Mouse (Mus musculus): Measurements from ENCODE around the gene Mllt3.

Gene Mllt3

GRCm38 (mm10) chr4:87881583-87881982 is 151.6 kb downstream of the Mllt3 start:
- no peak for DNase-seq (ENCODE audit: extremely low spot score)

- no peak for DNase-seq (ENCODE audit: extremely low spot score)
Measured at GRCm38 (mm10) chr4:87880297-87880696, 152.9 kb downstream of the Mllt3 start.

GRCm38 (mm10) chr4:87878701-87879100 is 154.5 kb downstream of the Mllt3 start:
- DNase-seq (ENCODE audit: extremely low spot score) = no peak

GRCm38 (mm10) chr4:87870563-87870962 is 162.6 kb downstream of the Mllt3 start:
- DNase-seq (ENCODE audit: extremely low spot score) = peak; percentile 22

- DNase-seq (ENCODE audit: extremely low spot score) = no peak
Measured at GRCm38 (mm10) chr4:87866564-87866963, 166.6 kb downstream of the Mllt3 start.

- no peak for DNase-seq (ENCODE audit: extremely low spot score)
Measured at GRCm38 (mm10) chr4:87865848-87866247, 167.3 kb downstream of the Mllt3 start.

- DNase-seq (ENCODE audit: extremely low spot score) = no peak
Measured at GRCm38 (mm10) chr4:87865041-87865440, 168.1 kb downstream of the Mllt3 start.

- DNase-seq (ENCODE audit: extremely low spot score) = no peak
Measured at GRCm38 (mm10) chr4:87863212-87863611, 170.0 kb downstream of the Mllt3 start.

GRCm38 (mm10) chr4:87860723-87861122 is 172.4 kb downstream of the Mllt3 start:
- DNase-seq (ENCODE audit: extremely low spot score) = no peak

GRCm38 (mm10) chr4:87859148-87859547 is 174.0 kb downstream of the Mllt3 start:
- no peak for DNase-seq (ENCODE audit: extremely low spot score)

GRCm38 (mm10) chr4:87857982-87858381 is 175.2 kb downstream of the Mllt3 start:
- DNase-seq (ENCODE audit: extremely low spot score) = no peak

GRCm38 (mm10) chr4:87852461-87852860 is 180.7 kb downstream of the Mllt3 start:
- no peak for DNase-seq (ENCODE audit: extremely low spot score)

GRCm38 (mm10) chr4:87850051-87850450 is 183.1 kb downstream of the Mllt3 start:
- no peak for DNase-seq (ENCODE audit: extremely low spot score)

GRCm38 (mm10) chr4:87844668-87845210 is 188.4 kb downstream of the Mllt3 start:
- DNase-seq (ENCODE audit: extremely low spot score) = no peak

- DNase-seq (ENCODE audit: extremely low spot score) = no peak
Measured at GRCm38 (mm10) chr4:87840210-87840910, 192.8 kb downstream of the Mllt3 start.

- no peak for DNase-seq (ENCODE audit: extremely low spot score)
Measured at GRCm38 (mm10) chr4:87838716-87839115, 194.4 kb downstream of the Mllt3 start.

- no peak for DNase-seq (ENCODE audit: extremely low spot score)
Measured at GRCm38 (mm10) chr4:87837471-87838361, 195.4 kb downstream of the Mllt3 start.

GRCm38 (mm10) chr4:87836257-87836656 is 196.9 kb downstream of the Mllt3 start:
- no peak for DNase-seq (ENCODE audit: extremely low spot score)

- peak; percentile 11 for DNase-seq (ENCODE audit: extremely low spot score)
Measured at GRCm38 (mm10) chr4:87835191-87835590, 198.0 kb downstream of the Mllt3 start.

- DNase-seq (ENCODE audit: extremely low spot score) = peak; percentile 46
Measured at GRCm38 (mm10) chr4:87834310-87834709, 198.9 kb downstream of the Mllt3 start.

- DNase-seq (ENCODE audit: extremely low spot score) = no peak
Measured at GRCm38 (mm10) chr4:87830794-87831306, 202.3 kb downstream of the Mllt3 start.

GRCm38 (mm10) chr4:87829426-87830063 is 203.6 kb downstream of the Mllt3 start:
- no peak for DNase-seq (ENCODE audit: extremely low spot score)
